Mouse (Mus musculus): ENCODE measurements at regions not wholly inside any gene's neighbourhood (a gene's known extent, or its start where the extent isn't known, plus 50 kb on each side); places are given as distances from the start of the nearest gene placed in this dataset.
A peak's percentile ranks its signal among the peaks of the same experiment; 100 is the strongest.

DNA sequence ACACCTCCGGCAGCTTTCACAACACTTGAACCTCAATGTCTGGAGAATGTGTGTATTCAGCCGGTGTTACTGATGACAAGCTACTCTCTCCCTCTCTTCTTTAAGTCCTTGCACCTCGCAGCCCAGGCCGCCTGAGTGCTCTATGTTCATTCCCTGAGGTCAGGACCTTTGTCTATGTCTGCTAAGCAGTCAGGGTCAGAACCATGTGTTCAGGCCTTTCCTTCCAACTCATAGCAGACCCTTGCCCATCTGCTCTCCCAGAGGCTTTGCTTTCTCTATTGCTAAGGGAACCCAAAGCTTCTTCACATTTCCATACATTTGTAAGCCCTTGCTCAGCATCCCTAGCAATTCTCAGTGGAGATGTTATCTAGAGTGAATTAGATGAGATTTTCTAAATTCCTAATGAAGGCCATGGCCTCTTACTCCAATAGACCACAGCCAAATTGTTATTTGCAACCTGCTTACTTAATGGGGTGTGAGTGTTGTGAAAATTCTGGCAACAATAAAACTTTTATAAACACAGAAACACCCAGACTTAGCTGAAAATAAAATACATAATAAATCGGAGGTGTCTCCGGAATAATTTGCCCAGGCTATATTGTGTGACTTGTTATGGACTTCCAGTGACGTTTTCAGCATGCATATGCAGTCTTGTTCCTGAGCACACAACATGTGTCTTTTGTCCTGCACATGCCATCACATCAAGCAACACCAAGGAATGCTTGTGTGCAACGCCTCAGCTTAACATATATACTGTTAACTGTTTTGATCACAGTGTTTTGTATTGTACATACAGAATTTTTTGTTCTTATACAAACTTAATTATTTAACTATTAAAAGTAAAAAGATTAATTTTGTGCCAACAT is 321.2 kb downstream of the 1190002N15Rik start:
- WGBS, result 31% methylated on average over 8 of the region's 8 CpGs
- DNase-seq (peak; percentile 90), ATAC-seq (ENCODE audit: insufficient read depth) (peak; percentile 96)

DNA sequence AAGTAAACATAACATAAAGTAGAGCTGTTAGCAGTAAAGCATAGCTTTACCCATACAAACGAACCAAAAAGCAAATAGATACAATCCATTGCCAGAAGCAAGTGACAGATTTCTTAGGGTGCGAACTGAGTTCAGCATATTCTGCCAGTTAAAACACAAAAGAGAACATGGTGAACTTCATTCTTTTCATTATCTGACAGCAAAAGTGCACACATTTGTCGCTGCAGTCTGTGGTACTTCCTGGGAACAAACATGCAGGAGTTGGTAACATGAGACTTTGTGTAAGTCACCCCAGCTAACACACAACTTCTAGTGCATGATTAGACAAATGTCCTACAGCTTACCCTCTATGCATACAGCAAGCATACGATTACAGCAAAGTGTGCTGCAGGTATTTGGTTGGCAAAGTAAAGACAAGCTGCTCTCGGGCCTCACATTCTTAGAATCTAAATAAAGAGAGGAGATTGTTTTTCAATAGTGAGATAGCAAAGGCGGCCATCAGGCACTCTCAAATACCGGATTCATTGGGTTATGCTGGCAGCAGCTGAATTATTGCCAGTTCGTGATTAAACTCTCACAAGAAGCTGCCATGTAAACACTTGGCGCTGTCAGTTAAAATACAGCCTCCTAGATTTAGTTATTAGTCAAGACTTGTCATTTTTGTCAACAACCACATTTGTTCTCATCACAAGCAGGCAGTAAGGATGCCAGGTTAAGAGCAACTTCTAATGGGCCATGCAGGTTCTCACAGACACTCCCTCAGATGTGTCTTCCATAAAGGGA is 327.2 kb downstream of the 1190002N15Rik start:
- H3K9me3 ChIP-seq (ENCODE audit: low read depth, low read length), result no peaks in the 10 kb centered on the region
- no peaks in the 10 kb centered on the region for H3K4me1 ChIP-seq (ENCODE audit: insufficient read depth)
- H3K9ac ChIP-seq, result no peak overlapping the region
- no peak for TF ChIP-seq CTCF (IDR thresholded peaks at IDR 0.05; ENCODE audit: low read depth)
- no peaks in the 10 kb centered on the region for H3K27me3 ChIP-seq (ENCODE audit: insufficient read depth, low read length)
- ATAC-seq (ENCODE audit: insufficient read depth), result no peak
- 30% methylated on average over 9 of the region's 9 CpGs for WGBS
- DNase-seq, result no peak
- no peaks in the 10 kb centered on the region for H3K36me3 ChIP-seq (ENCODE audit: insufficient read depth)
- H3K4me2 ChIP-seq, result no peak overlapping the region
- no peak overlapping the region for H3K4me3 ChIP-seq (ENCODE audit: low read depth, low read length)
- no peak overlapping the region for H3K27ac ChIP-seq (ENCODE audit: low read depth)

More for the DNA sequence above, 321.2 kb downstream of the 1190002N15Rik start:
- Histone ChIP-seq H3K36me3 (ENCODE audit: insufficient read depth) (no peaks in the 10 kb centered on the region), H3K27ac (ENCODE audit: low read depth) (no peak overlapping the region), H3K27me3 (ENCODE audit: insufficient read depth, low read length) (no peaks in the 10 kb centered on the region), H3K4me1 (ENCODE audit: insufficient read depth) (no peaks in the 10 kb centered on the region; the same call in 1 of the 2 replicates), H3K9me3 (ENCODE audit: low read depth, low read length) (no peaks in the 10 kb centered on the region), H3K4me2 (no peak overlapping the region), H3K4me3 (ENCODE audit: low read depth, low read length) (no peak overlapping the region), H3K9ac (no peak overlapping the region)
- no peak for TF ChIP-seq CTCF (IDR thresholded peaks at IDR 0.05; ENCODE audit: low read depth)

DNA sequence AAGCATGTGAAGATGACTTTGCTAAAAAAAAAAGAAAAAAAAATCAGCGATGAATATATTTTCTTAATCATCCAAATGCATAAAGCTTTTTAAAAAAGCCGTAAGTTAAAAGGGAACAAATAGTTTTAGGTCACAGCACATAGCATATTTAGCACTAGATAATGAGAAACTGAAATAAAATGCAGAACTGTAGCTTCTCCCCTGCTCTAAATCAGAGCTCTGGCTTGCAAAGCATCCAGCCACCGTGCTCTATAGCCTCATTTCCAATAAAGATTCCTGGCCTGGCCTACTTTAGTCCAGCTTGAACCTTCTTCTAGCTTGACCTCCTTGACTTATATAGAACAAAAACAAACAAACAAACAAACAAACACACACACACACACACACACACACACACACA is 328.9 kb downstream of the 1190002N15Rik start:
- WGBS, result 88% methylated on average over 3 of the region's 3 CpGs
- no peak overlapping the region for H3K4me2 ChIP-seq

DNA sequence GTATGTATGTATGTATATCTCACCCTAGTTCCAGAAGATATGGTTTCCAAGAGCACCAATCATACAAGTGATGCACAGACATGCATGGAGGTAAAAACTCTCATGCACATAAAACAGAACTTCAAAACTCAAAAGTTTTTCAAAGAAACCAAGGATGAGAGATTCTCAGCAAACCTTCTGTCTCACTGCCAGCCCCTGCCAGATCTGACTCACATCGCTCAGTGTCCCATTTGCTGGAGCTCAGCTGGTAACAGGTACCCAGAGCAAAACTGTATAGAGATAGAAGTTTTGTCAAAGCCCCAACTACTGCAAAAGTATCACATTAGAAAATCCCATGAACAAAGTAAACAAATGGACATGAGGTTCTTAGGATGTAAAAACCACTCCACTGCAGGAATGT is 337.0 kb downstream of the 1190002N15Rik start:
- Histone ChIP-seq H3K27me3 (ENCODE audit: insufficient read depth, low read length) (no peaks in the 10 kb centered on the region), H3K36me3 (ENCODE audit: insufficient read depth) (no peaks in the 10 kb centered on the region), H3K4me2 (no peak overlapping the region), H3K4me3 (ENCODE audit: low read depth, low read length) (no peak overlapping the region), H3K9ac (no peak overlapping the region), H3K9me3 (ENCODE audit: low read depth, low read length) (no peaks in the 10 kb centered on the region), H3K27ac (ENCODE audit: low read depth) (no peak overlapping the region), H3K4me1 (ENCODE audit: insufficient read depth) (no peaks in the 10 kb centered on the region)
- DNase-seq (no peak), ATAC-seq (ENCODE audit: insufficient read depth) (no peak)
- 86% methylated on average over 1 of the region's 1 CpGs for WGBS
- no peak for TF ChIP-seq CTCF (IDR thresholded peaks at IDR 0.05; ENCODE audit: low read depth)

More for the DNA sequence above, 328.9 kb downstream of the 1190002N15Rik start:
- no peak for TF ChIP-seq CTCF (IDR thresholded peaks at IDR 0.05; ENCODE audit: low read depth)
- DNase-seq, result no peak
- Histone ChIP-seq H3K9me3 (ENCODE audit: low read depth, low read length) (no peaks in the 10 kb centered on the region), H3K4me1 (ENCODE audit: insufficient read depth) (no peaks in the 10 kb centered on the region), H3K36me3 (ENCODE audit: insufficient read depth) (no peaks in the 10 kb centered on the region), H3K9ac (no peak overlapping the region), H3K27ac (ENCODE audit: low read depth) (no peak overlapping the region), H3K27me3 (ENCODE audit: insufficient read depth, low read length) (no peaks in the 10 kb centered on the region), H3K4me3 (ENCODE audit: low read depth, low read length) (no peak overlapping the region)
- ATAC-seq (ENCODE audit: insufficient read depth), result no peak

DNA sequence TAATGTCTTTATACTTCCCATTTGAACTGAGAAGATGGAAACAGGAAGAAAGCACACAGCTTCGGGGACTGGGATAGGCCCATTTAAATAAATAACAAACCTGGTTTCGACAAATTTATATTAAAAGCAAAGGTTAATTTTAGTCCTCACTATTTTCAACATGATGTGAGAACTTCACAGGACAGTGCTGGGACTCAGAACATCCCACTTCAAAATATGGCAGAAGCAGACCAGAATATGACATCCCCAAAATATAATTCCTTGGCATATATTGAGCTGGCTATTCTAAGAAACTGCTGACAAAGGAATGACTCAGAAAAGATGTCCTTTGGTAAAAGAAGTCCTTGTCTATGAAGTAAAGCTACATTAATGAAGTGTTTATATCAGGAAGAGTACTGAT is 338.0 kb downstream of the 1190002N15Rik start:
- no peaks in the 10 kb centered on the region for H3K36me3 ChIP-seq (ENCODE audit: insufficient read depth)
- no peaks in the 10 kb centered on the region for H3K9me3 ChIP-seq (ENCODE audit: low read depth, low read length)
- no peak overlapping the region for H3K4me2 ChIP-seq
- no peak overlapping the region for H3K27ac ChIP-seq (ENCODE audit: low read depth)
- 76% methylated on average over 2 of the region's 2 CpGs for WGBS
- ATAC-seq (ENCODE audit: insufficient read depth) (no peak), DNase-seq (no peak)
- TF ChIP-seq CTCF (IDR thresholded peaks at IDR 0.05; ENCODE audit: low read depth), result no peak
- no peaks in the 10 kb centered on the region for H3K4me1 ChIP-seq (ENCODE audit: insufficient read depth)
- no peak overlapping the region for H3K4me3 ChIP-seq (ENCODE audit: low read depth, low read length)
- H3K9ac ChIP-seq, result no peak overlapping the region
- H3K27me3 ChIP-seq (ENCODE audit: insufficient read depth, low read length), result no peaks in the 10 kb centered on the region

DNA sequence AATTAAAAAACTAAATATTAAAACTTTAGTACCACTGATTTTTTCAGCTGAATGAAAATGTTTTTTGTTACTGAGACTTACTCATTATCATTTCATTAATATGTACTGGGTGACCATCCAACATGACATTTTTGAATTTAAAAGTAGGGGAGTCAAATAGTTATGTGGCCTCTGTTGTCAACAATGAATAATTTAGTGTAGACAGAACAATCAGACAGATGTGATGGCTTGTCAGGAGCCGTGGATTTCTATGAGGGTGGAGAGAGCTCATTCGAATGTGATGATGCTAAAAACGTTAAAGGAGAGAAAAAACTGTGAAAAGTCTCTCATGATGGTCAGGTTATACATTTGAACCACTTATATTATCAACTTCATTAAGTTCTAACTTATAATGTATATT is 346.8 kb downstream of the 1190002N15Rik start:
- Histone ChIP-seq H3K4me2 (no peak overlapping the region), H3K27me3 (ENCODE audit: insufficient read depth, low read length) (no peaks in the 10 kb centered on the region), H3K9ac (no peak overlapping the region), H3K9me3 (ENCODE audit: low read depth, low read length) (no peaks in the 10 kb centered on the region), H3K27ac (ENCODE audit: low read depth) (no peak overlapping the region), H3K36me3 (ENCODE audit: insufficient read depth) (no peaks in the 10 kb centered on the region), H3K4me3 (ENCODE audit: low read depth, low read length) (no peak overlapping the region), H3K4me1 (ENCODE audit: insufficient read depth) (no peaks in the 10 kb centered on the region)
- DNase-seq (no peak), ATAC-seq (ENCODE audit: insufficient read depth) (no peak)
- 67% methylated on average over 3 of the region's 3 CpGs for WGBS
- TF ChIP-seq CTCF (IDR thresholded peaks at IDR 0.05; ENCODE audit: low read depth), result no peak
